Mouse (Mus musculus) lung, embryonic 16.5 days (tissue): Measurements from ENCODE around the gene Hoxb3. TPM values are rescaled to one million over a fixed set of nuclear protein-coding genes. Genes with fewer than 3 reads are reported as not detected.

Experiments used
- ATAC-seq: fragments of 200-750 bp; cut with Nextera tagmentation; 2 replicates; pipeline ENCODE4 v1.8.0; 2017; ENCODE audit warnings: low read depth, mild to moderate bottlenecking, moderate library complexity
- H3K27ac ChIP-seq: fragments of 300-500 bp; sonication (generic); 2 replicates; pipeline ENCODE4 v1.5.1; 2014; ENCODE audit warnings: mild to moderate bottlenecking, control low read depth, low read length
- H3K27me3 ChIP-seq: fragments of 300-500 bp; sonication (generic); 2 replicates; pipeline ENCODE4 v1.6.1; 2014; ENCODE audit warnings: low read depth, low read length, mixed read lengths; ENCODE audit not compliant: control insufficient read depth, insufficient read depth
- H3K36me3 ChIP-seq: fragments of 300-500 bp; sonication (generic); 2 replicates; pipeline ENCODE4 v1.6.1; 2014; ENCODE audit warnings: low read length; ENCODE audit not compliant: control insufficient read depth, insufficient read depth
- H3K4me1 ChIP-seq: fragments of 300-500 bp; sonication (generic); replicated peaks from 2 replicates; pipeline ENCODE4 v1.6.1; 2014; ENCODE audit warnings: low read length, mixed read lengths; ENCODE audit not compliant: control insufficient read depth, insufficient read depth
- H3K4me2 ChIP-seq: fragments of 300-500 bp; sonication (generic); 2 replicates; pipeline ENCODE4 v1.6.1; 2014; ENCODE audit warnings: low read depth, low read length, control low read depth
- H3K4me3 ChIP-seq: fragments of 300-500 bp; sonication (generic); 2 replicates; pipeline ENCODE4 v1.5.1; 2014; ENCODE audit warnings: mild to moderate bottlenecking, low read length, control low read depth
- H3K9ac ChIP-seq: fragments of 300-500 bp; sonication (generic); 2 replicates; pipeline ENCODE4 v1.6.1; 2014; ENCODE audit warnings: low read length, control low read depth
- H3K9me3 ChIP-seq: fragments of 300-500 bp; sonication (generic); 2 replicates; pipeline ENCODE4 v1.6.1; 2016; ENCODE audit warnings: low read length; ENCODE audit not compliant: control insufficient read depth
- WGBS: fragments of 180-500 bp; shearing (Covaris S2); extraction: QIAGEN DNeasy Blood & Tissue Kit; methylation state at CpG from one replicate; pipeline ENCODE4 v1.1.7; 2014; 5-methylcytosine and 5-hydroxymethylcytosine counted together
- polyA plus RNA-seq: library from polyadenylated mRNA; unstranded; fragments of >200 nt; fragmentation: Nextera tagmentation; extraction: Ambion mirVana; gene quantifications from 2 replicates; pipeline ENCODE4 v1.2.1, GENCODE M21; 2015

The Hoxb3 gene
- polyA plus RNA-seq, 1 experiment from 2014 or later: 2.1 TPM

DNA sequence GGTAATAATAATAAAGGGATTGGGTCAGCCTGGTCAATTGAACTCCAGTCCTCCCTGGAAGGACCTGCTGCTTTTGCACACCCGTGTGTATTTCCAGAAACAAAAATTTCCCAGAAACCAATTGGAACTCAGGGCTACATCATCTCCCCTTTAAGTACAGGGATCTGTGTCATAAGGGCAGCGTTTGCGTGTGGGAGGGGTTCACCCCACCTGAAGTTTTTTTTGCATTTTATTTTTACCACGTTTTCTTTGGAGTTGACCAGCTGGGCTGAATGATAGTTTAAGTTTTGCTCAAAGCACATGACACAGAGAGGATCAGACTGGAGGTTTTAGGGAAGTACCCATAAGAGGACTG, 19.4 kb downstream of the Hoxb3 start:
- Histone ChIP-seq H3K27ac (peak overlapping the region; percentile 93), H3K9ac (peak overlapping the region; percentile 60)

DNA sequence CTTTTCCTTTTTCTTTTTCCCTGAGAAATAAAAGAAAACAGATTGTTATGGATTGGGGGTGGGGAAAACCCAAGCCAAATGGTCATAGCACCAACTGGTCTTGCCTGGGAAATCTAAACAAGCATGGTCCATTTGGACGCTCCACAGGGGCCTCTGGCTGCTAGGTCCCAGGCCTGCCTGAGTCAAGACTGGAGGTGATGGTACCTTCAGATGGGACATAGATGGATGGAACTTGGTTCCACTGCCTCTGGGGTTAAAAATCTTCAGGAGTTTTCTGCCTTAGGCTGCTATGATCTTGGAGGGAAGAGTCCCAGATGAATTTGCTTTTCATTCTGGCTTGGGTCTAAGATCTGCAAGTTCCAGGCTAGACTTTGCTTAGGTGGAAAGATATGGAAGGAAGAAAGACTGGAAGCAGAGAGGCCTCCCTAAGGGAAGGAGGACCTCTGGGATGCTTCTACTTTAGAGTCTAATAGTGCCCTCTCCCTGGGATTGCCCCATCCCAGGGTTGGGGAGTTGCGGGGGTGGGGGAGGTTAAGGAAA, 20.1 kb downstream of the Hoxb3 start:
- H3K27me3 ChIP-seq: peaks cover 33% of the 10 kb centered on the region
- H3K4me1 ChIP-seq: peaks cover 18% of the 10 kb centered on the region
- H3K9me3 ChIP-seq: no peaks in the 10 kb centered on the region
- H3K27ac ChIP-seq: peak overlapping the region; percentile 93
- peak overlapping the region; percentile 46 for H3K4me3 ChIP-seq
- H3K9ac ChIP-seq: peak overlapping the region; percentile 60
- peak overlapping the region; percentile 65 for H3K4me2 ChIP-seq
- peaks cover 2% of the 10 kb centered on the region; the same call in 1 of the 2 replicates for H3K36me3 ChIP-seq
- 33% methylated on average over 2 of the region's 2 CpGs for WGBS
- ATAC-seq: no peak

More for the DNA sequence above, 19.4 kb downstream of the Hoxb3 start:
- peaks cover 2% of the 10 kb centered on the region; the same call in 1 of the 2 replicates for H3K36me3 ChIP-seq
- H3K9me3 ChIP-seq: no peaks in the 10 kb centered on the region
- peaks cover 37% of the 10 kb centered on the region for H3K27me3 ChIP-seq
- peaks cover 22% of the 10 kb centered on the region for H3K4me1 ChIP-seq
- peak overlapping the region; percentile 52 for H3K4me3 ChIP-seq
- 12% methylated on average over 4 of the region's 4 CpGs for WGBS
- no peak for ATAC-seq
- peak overlapping the region; percentile 65 for H3K4me2 ChIP-seq

DNA sequence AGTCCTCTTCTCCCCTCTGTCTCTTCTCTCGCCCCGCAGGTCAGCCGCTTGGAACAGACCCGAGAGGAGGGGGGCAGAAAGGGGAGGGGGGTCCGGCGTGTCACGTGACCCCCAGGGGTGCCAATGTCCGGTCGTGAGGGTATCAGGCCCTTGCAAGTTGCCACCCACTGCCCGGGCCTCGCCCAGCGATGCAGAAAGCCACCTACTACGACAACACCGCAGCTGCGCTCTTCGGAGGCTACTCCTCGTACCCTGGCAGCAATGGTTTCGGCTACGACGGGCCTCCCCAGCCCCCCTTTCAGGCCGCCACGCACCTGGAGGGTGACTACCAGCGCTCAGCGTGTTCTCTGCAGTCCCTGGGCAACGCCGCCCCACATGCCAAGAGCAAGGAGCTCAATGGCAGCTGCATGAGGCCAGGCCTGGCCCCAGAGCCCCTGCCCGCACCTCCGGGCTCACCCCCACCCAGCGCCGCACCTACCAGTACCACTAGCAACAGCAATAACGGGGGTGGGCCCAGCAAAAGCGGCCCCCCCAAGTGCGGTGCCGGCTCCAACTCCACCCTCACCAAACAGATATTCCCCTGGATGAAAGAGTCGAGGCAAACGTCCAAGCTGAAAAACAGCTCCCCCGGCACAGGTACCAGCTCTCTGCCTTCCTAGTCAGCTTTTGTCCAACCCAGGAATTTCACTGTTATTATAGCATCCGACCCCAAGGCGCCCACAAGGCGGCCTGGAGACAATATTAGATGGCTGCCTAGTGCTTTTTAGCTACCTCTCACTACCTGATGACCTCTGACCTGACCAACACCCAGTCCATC, 21.1 kb downstream of the Hoxb3 start:
- WGBS: 14% methylated on average over 40 of the region's 40 CpGs
- Histone ChIP-seq H3K4me2 (peak overlapping the region; percentile 65), H3K4me3 (peak overlapping the region; percentile 46), H3K27ac (peak overlapping the region; percentile 93), H3K9me3 (no peaks in the 10 kb centered on the region), H3K9ac (peak overlapping the region; percentile 60), H3K4me1 (peaks cover 12% of the 10 kb centered on the region), H3K27me3 (peaks cover 26% of the 10 kb centered on the region), H3K36me3 (peaks cover 2% of the 10 kb centered on the region; the same call in 1 of the 2 replicates)
- no peak for ATAC-seq

GRCm38 (mm10) chr11:96344878-96345159, 21.7 kb downstream of the Hoxb3 start:
- peak overlapping the region; percentile 93 for H3K27ac ChIP-seq
- peaks cover 26% of the 10 kb centered on the region for H3K27me3 ChIP-seq
- H3K36me3 ChIP-seq: peaks cover 2% of the 10 kb centered on the region; the same call in 1 of the 2 replicates
- H3K9ac ChIP-seq: peak overlapping the region; percentile 60
- no peaks in the 10 kb centered on the region for H3K9me3 ChIP-seq
- no peak for ATAC-seq
- H3K4me3 ChIP-seq: peak overlapping the region; percentile 46
- WGBS: 12% methylated on average over 6 of the region's 6 CpGs
- peaks cover 16% of the 10 kb centered on the region for H3K4me1 ChIP-seq
- peak overlapping the region; percentile 65 for H3K4me2 ChIP-seq

DNA sequence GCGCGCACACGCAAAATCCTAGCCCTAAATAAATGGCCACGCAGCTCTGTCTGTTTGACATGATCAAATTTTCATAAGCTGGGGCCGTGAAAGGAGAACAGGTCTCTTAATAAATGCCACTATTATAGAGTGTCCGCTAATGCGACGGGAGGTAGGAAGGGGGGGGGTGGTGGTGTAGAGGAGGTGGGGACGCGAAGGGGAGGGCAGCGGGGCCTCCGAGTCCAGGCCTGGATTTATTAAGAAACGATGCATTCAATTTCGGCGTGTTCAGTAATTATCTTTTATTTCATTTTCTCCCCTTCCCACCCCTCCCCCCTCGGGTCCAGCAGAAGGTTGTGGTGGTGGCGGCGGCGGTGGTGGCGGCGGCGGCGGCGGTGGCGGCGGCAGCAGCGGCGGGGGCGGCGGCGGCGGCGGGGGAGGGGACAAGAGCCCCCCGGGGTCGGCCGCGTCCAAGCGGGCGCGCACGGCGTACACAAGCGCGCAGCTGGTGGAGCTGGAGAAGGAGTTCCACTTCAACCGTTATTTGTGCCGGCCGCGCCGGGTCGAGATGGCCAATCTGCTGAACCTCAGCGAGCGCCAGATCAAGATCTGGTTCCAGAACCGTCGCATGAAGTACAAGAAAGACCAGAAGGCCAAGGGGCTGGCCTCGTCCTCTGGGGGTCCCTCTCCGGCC, 22.2 kb downstream of the Hoxb3 start:
- Histone ChIP-seq H3K4me2 (peak overlapping the region; percentile 65), H3K36me3 (peaks cover 2% of the 10 kb centered on the region; the same call in 1 of the 2 replicates), H3K9ac (peak overlapping the region; percentile 66), H3K4me3 (peak overlapping the region; percentile 46), H3K9me3 (no peaks in the 10 kb centered on the region), H3K27me3 (peaks cover 25% of the 10 kb centered on the region), H3K27ac (peak overlapping the region; percentile 93), H3K4me1 (peaks cover 20% of the 10 kb centered on the region)
- 2% methylated on average over 43 of the region's 56 CpGs for WGBS
- ATAC-seq: no peak

GRCm38 (mm10) chr11:96345893-96346806, 23.0 kb downstream of the Hoxb3 start:
- Histone ChIP-seq H3K27me3 (peaks cover 26% of the 10 kb centered on the region), H3K36me3 (peaks cover 2% of the 10 kb centered on the region; the same call in 1 of the 2 replicates), H3K9me3 (no peaks in the 10 kb centered on the region), H3K4me1 (peaks cover 25% of the 10 kb centered on the region), H3K27ac (peak overlapping the region; percentile 93), H3K9ac (peak overlapping the region; percentile 66), H3K4me3 (peak overlapping the region; percentile 46), H3K4me2 (peak overlapping the region; percentile 65)
- ATAC-seq: no peak
- WGBS: 4% methylated on average over 45 of the region's 45 CpGs

DNA sequence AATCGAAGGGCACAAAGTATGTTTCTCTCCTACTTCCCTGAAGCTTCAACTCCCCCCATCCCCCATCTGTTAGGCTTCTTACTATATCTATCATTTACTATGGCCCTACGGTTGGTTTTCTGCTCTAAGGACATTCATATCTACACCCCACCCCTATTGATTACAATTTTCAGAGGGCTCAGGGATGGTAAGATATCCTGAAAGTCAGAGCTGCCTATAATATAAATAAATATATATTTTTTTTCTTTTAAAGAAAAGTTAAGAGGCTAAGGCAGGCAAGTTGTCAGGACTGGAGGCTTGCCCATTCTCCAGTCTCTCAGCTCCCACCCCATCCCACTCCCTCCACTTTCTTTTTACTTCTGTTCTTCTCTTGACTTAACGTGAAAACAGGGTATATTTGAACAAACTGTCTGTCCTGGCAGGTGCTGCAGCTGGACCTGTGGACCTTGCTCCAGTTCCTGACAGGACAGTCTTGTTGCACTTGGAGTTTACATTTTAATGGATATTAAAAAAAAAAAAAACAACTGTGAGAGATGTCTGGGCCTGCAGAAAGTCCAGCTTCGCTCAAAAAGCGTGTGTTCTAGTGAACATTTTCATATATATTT, 23.9 kb downstream of the Hoxb3 start:
- Histone ChIP-seq H3K4me3 (no peak overlapping the region), H3K4me1 (peaks cover 27% of the 10 kb centered on the region), H3K9ac (no peak overlapping the region), H3K27me3 (peaks cover 33% of the 10 kb centered on the region), H3K27ac (peak overlapping the region; percentile 93), H3K36me3 (peaks cover 2% of the 10 kb centered on the region; the same call in 1 of the 2 replicates), H3K4me2 (0 out of 2 replicates have a peak overlapping the region, but pooled peaks have one; percentile 13), H3K9me3 (no peaks in the 10 kb centered on the region)
- ATAC-seq: no peak
- WGBS: 37% methylated on average over 5 of the region's 5 CpGs

DNA sequence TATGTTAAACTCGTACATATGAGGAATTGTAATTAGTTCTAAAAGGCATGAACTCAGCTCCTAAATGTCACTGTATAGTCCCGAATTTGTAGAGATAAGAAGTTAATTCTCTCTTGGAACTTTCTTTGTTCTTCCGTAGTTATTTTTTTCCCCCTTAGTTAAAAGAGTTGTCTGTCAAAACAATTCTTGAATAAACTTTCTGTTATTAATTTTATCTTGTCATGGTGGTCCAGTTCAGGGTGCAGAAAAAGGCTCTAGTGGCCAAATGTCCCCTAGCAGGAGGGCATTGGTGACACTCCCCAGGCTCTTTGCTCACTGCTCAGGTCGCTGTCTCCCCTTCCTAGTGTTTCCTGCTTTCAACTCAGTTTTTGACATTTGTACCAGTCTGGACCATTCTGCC, 24.6 kb downstream of the Hoxb3 start:
- WGBS: 22% methylated on average over 4 of the region's 4 CpGs
- Histone ChIP-seq H3K4me1 (peaks cover 27% of the 10 kb centered on the region), H3K9me3 (no peaks in the 10 kb centered on the region), H3K36me3 (peaks cover 2% of the 10 kb centered on the region; the same call in 1 of the 2 replicates), H3K9ac (0 out of 2 replicates have a peak overlapping the region, but pooled peaks have one; percentile 8), H3K27ac (peak overlapping the region; percentile 87), H3K4me2 (peak overlapping the region; percentile 47), H3K4me3 (no peak overlapping the region), H3K27me3 (peaks cover 33% of the 10 kb centered on the region)
- ATAC-seq: no peak
